Mouse (Mus musculus) midbrain, postnatal 0 days (tissue): ENCODE measurements around the gene Mbnl2. TPM values are rescaled to one million over a fixed set of nuclear protein-coding genes. Genes with fewer than 3 reads are reported as not detected.

Experiments
- ATAC-seq: fragments of 200-750 bp; cut with Nextera tagmentation; 2 replicates; pipeline ENCODE4 v1.8.0; 2017; ENCODE audit warnings: moderate number of reproducible peaks, mild to moderate bottlenecking, moderate TSS enrichment, moderate library complexity; ENCODE audit not compliant: low FRiP score
- DNase-seq: peaks from one replicate; pipeline ENCODE4 v3.0.0-alpha.2; 2015; ENCODE audit warnings: low spot score
- H3K27ac ChIP-seq: fragments of 300-500 bp; sonication (generic); 2 replicates; pipeline ENCODE4 v1.5.1; 2014; ENCODE audit warnings: low read depth, mild to moderate bottlenecking, low read length, mixed read lengths
- H3K27me3 ChIP-seq: fragments of 300-500 bp; sonication (generic); 2 replicates; pipeline ENCODE4 v1.6.1; 2014; ENCODE audit warnings: low read length, control low read depth, mixed read lengths; ENCODE audit not compliant: insufficient read depth
- H3K36me3 ChIP-seq: fragments of 300-500 bp; sonication (generic); 2 replicates; pipeline ENCODE4 v1.6.1; 2014; ENCODE audit warnings: low read length, control low read depth, mixed read lengths; ENCODE audit not compliant: insufficient read depth
- H3K4me1 ChIP-seq: fragments of 300-500 bp; sonication (generic); 2 replicates; pipeline ENCODE4 v1.6.1; 2014; ENCODE audit warnings: mild to moderate bottlenecking, control low read depth, antibody characterized with exemption, low read length, mixed read lengths; ENCODE audit not compliant: insufficient read depth
- H3K4me2 ChIP-seq: fragments of 300-500 bp; sonication (generic); 2 replicates; pipeline ENCODE4 v1.6.1; 2014; ENCODE audit warnings: low read depth, mild to moderate bottlenecking, low read length, mixed read lengths; ENCODE audit not compliant: poor library complexity, severe bottlenecking
- H3K4me3 ChIP-seq: fragments of 300-500 bp; sonication (generic); 2 replicates; pipeline ENCODE4 v1.5.1; 2014; ENCODE audit warnings: low read depth, mild to moderate bottlenecking, low read length, moderate library complexity
- H3K9ac ChIP-seq: fragments of 300-500 bp; sonication (generic); replicated peaks from 2 replicates; pipeline ENCODE4 v1.6.1; 2014; ENCODE audit warnings: mild to moderate bottlenecking, low read length, moderate library complexity, mixed read lengths; ENCODE audit not compliant: poor library complexity, severe bottlenecking
- H3K9me3 ChIP-seq: fragments of 300-500 bp; sonication (generic); 2 replicates; pipeline ENCODE4 v1.6.1; 2016; ENCODE audit warnings: low read length, control low read depth
- CTCF ChIP-seq: IDR thresholded peaks from 2 replicates; pipeline ENCODE4 v1.5.1; 2016; ENCODE audit warnings: antibody characterized with exemption, mild to moderate bottlenecking
- WGBS: fragments of 180-500 bp; shearing (Covaris S2); extraction: QIAGEN DNeasy Blood & Tissue Kit; methylation state at CpG from one replicate; pipeline ENCODE4 v1.1.7; 2014; 5-methylcytosine and 5-hydroxymethylcytosine counted together
- polyA plus RNA-seq: library from polyadenylated mRNA; unstranded; fragments of >200 nt; fragmentation: Nextera tagmentation; extraction: Ambion mirVana; gene quantifications from 2 replicates; pipeline ENCODE4 v1.2.1, GENCODE M21; 2015
- total RNA-seq: library from RNA; depleted of rRNA; stranded (reverse); fragments of >200 nt; gene quantifications from 2 replicates; pipeline ENCODE4 v1.2.3, GENCODE M21; 2014

Mbnl2 gene
- total and polyA plus RNA-seq, 2 experiments from 2014 or later: 19.5 to 41.4 TPM

- H3K9me3 ChIP-seq: no peaks in the 10 kb centered on the region
- no peak for TF ChIP-seq CTCF
- WGBS: 97% methylated on average over 14 of the region's 14 CpGs
- DNase-seq (no peak), ATAC-seq (no peak)
- no peak overlapping the region for H3K9ac ChIP-seq
- no peak overlapping the region for H3K27ac ChIP-seq
- H3K4me1 ChIP-seq: no peaks in the 10 kb centered on the region
- no peaks in the 10 kb centered on the region for H3K27me3 ChIP-seq
- no peak overlapping the region for H3K4me2 ChIP-seq
- H3K4me3 ChIP-seq: no peak overlapping the region
- no peaks in the 10 kb centered on the region for H3K36me3 ChIP-seq
These were observed 99.3 kb downstream of the Mbnl2 start for GRCm38 (mm10) chr14:120374786-120375185.

DNA sequence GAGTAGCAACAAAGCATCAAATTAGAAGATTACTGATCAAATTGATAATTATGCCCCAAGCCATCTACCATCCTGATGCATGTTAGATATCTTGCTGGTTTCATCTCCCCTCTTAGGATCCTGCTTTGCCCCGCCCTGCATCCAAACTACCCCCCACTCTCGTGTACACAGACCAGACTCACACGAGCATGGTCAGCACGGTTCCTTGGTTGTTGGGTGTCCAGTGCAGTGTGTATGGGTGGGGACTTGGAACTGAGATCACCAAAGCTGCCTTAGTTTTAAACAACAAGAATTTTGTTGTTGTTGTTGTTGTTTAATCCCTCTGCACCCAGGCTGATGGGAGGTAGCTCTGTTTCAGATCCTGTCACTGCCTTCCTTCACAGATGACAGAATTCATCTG is 101.7 kb downstream of the Mbnl2 start:
- 0 out of 2 replicates have a peak, but pooled peaks have one; percentile 31 for ATAC-seq

GRCm38 (mm10) chr14:120378002-120378401 is 102.5 kb downstream of the Mbnl2 start:
- no peaks in the 10 kb centered on the region for H3K36me3 ChIP-seq
- TF ChIP-seq CTCF: no peak
- no peak overlapping the region for H3K27ac ChIP-seq
- H3K27me3 ChIP-seq: no peaks in the 10 kb centered on the region
- ATAC-seq: no peak
- H3K9ac ChIP-seq: no peak overlapping the region
- no peak overlapping the region for H3K4me3 ChIP-seq
- no peaks in the 10 kb centered on the region for H3K9me3 ChIP-seq
- H3K4me1 ChIP-seq: no peaks in the 10 kb centered on the region
- WGBS: 59% methylated on average over 8 of the region's 8 CpGs
- no peak for DNase-seq
- no peak overlapping the region for H3K4me2 ChIP-seq

More for the DNA sequence above, 101.7 kb downstream of the Mbnl2 start:
- no peak for TF ChIP-seq CTCF
- Histone ChIP-seq H3K9ac (no peak overlapping the region), H3K9me3 (no peaks in the 10 kb centered on the region), H3K36me3 (no peaks in the 10 kb centered on the region), H3K4me3 (no peak overlapping the region), H3K27me3 (no peaks in the 10 kb centered on the region), H3K27ac (no peak overlapping the region), H3K4me1 (no peaks in the 10 kb centered on the region), H3K4me2 (no peak overlapping the region)
- no peak for DNase-seq
- WGBS: 88% methylated on average over 4 of the region's 4 CpGs

DNA sequence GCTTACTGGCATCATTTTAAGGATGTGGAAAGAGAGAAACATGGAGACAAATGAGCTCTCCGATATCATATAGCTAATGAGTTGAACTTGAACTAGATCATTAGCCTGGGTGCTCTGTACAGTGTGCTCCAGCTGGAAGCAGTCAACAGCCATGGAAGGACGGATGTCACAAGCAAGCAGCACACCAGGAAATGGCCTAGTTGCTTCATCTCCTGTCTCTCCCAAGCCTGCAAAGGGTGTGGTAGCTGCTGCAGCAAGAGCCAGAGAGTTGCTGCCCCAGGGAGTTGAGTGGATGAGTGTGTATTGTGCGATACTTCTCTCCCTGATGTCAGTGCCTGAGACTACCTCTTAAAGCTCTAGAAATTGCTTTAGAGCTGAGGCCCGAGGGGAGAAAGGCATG is 104.2 kb downstream of the Mbnl2 start:
- TF ChIP-seq CTCF: no peak
- Histone ChIP-seq H3K4me1 (no peaks in the 10 kb centered on the region), H3K4me2 (no peak overlapping the region), H3K4me3 (no peak overlapping the region), H3K9me3 (no peaks in the 10 kb centered on the region), H3K27ac (no peak overlapping the region), H3K36me3 (no peaks in the 10 kb centered on the region), H3K9ac (no peak overlapping the region), H3K27me3 (no peaks in the 10 kb centered on the region)
- 74% methylated on average over 4 of the region's 4 CpGs for WGBS
- ATAC-seq: no peak
- DNase-seq: no peak

- Histone ChIP-seq H3K9ac (no peak overlapping the region), H3K4me1 (no peaks in the 10 kb centered on the region), H3K4me3 (no peak overlapping the region), H3K27ac (no peak overlapping the region), H3K36me3 (no peaks in the 10 kb centered on the region), H3K9me3 (no peaks in the 10 kb centered on the region), H3K4me2 (no peak overlapping the region), H3K27me3 (no peaks in the 10 kb centered on the region)
- DNase-seq (no peak), ATAC-seq (no peak)
- WGBS: 52% methylated on average over 26 of the region's 26 CpGs
- TF ChIP-seq CTCF: no peak
These were observed 106.1 kb downstream of the Mbnl2 start for GRCm38 (mm10) chr14:120381378-120382134.

DNA sequence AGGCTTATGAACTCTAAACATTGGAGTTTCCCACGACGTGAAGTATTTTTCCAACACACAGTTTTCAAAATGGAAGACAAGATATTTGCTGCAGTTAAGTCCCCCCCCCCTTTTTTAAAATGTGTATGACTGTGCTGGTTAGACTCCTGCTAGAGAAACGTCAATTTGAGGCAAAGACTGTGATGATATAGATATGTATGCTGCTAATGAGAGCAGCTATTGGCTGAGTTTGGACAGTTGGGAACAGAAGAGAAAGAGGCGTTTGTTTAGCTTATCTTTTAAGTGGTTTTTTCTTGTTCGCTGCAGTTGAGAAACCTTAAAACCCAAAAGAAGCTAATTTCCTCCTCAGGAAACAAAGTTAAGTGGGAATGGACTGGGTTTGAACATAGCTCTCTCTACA is 106.7 kb downstream of the Mbnl2 start:
- Histone ChIP-seq H3K9me3 (no peaks in the 10 kb centered on the region), H3K9ac (no peak overlapping the region), H3K36me3 (no peaks in the 10 kb centered on the region), H3K4me3 (no peak overlapping the region), H3K27ac (no peak overlapping the region), H3K27me3 (no peaks in the 10 kb centered on the region), H3K4me2 (no peak overlapping the region), H3K4me1 (no peaks in the 10 kb centered on the region)
- 65% methylated on average over 5 of the region's 5 CpGs for WGBS
- DNase-seq (no peak), ATAC-seq (no peak)
- no peak for TF ChIP-seq CTCF
